Mouse (Mus musculus) stomach, embryonic 15.5 days (tissue): ENCODE measurements around the gene Rplp0. TPM values are rescaled to one million over a fixed set of nuclear protein-coding genes. Genes with fewer than 3 reads are reported as not detected.

Experiments
- ATAC-seq: fragments of 200-750 bp; cut with Nextera tagmentation; 2 replicates; pipeline ENCODE4 v1.8.0; 2017; ENCODE audit warnings: low read depth, moderate number of reproducible peaks, moderate TSS enrichment; ENCODE audit not compliant: insufficient read depth, low FRiP score
- H3K27ac ChIP-seq: fragments of 300-500 bp; sonication (generic); 2 replicates; pipeline ENCODE4 v1.5.1; 2015; ENCODE audit warnings: mild to moderate bottlenecking, inconsistent platforms
- H3K27me3 ChIP-seq: fragments of 300-500 bp; sonication (generic); replicated peaks from 2 replicates; pipeline ENCODE4 v1.6.1; 2015; ENCODE audit warnings: inconsistent platforms
- H3K36me3 ChIP-seq: fragments of 300-500 bp; sonication (generic); 2 replicates; pipeline ENCODE4 v1.6.1; 2015; ENCODE audit warnings: inconsistent platforms
- H3K4me1 ChIP-seq: fragments of 300-500 bp; sonication (generic); 2 replicates; pipeline ENCODE4 v1.6.1; 2015; ENCODE audit warnings: inconsistent platforms
- H3K4me2 ChIP-seq: fragments of 300-500 bp; sonication (generic); 2 replicates; pipeline ENCODE4 v1.6.1; 2015; ENCODE audit warnings: mild to moderate bottlenecking, inconsistent platforms
- H3K4me3 ChIP-seq: fragments of 300-500 bp; sonication (generic); replicated peaks from 2 replicates; pipeline ENCODE4 v1.5.1; 2015; ENCODE audit warnings: inconsistent platforms
- H3K9ac ChIP-seq: fragments of 300-500 bp; sonication (generic); 2 replicates; pipeline ENCODE4 v1.6.1; 2015; ENCODE audit warnings: inconsistent platforms
- H3K9me3 ChIP-seq: fragments of 300-500 bp; sonication (generic); 2 replicates; pipeline ENCODE4 v1.6.1; 2016; ENCODE audit warnings: inconsistent platforms
- WGBS: fragments of 180-500 bp; shearing (Covaris S2); methylation state at CpG from one replicate; pipeline ENCODE4 v1.1.7; 2015; 5-methylcytosine and 5-hydroxymethylcytosine counted together
- polyA plus RNA-seq: library from polyadenylated mRNA; unstranded; fragments of >200 nt; fragmentation: Nextera tagmentation; extraction: Ambion mirVana; gene quantifications from 2 replicates; pipeline ENCODE4 v1.2.1, GENCODE M21; 2015

Gene Rplp0
- polyA plus RNA-seq, 1 experiment from 2014 or later, result 1,425 TPM

DNA sequence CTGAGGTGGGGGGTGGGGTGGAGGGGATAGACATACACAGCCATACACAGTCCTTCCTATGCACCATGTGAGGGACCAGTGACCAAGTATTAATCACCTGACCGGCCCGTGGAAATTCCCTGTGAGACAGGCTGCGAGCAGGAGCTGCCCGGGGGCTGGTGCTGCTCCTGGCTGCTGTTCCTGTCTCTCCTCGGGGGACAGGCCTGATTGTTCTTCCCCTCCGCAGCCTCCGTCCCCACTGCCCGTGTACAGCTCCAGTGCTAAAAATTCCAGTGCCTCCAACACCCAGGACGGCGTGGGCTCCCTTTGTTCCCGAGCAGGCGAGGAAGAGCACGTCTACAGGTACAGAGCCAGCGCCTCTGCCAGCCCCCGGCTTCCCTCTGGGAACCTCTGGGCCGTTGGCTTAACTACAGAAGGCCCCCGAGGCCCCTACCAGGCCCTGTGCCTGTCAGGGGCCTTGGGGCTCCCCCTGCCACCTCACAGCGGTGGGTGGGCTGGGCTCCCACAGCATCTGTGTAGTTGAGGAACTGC is 14.5 kb upstream of the Rplp0 start:
- no peaks in the 10 kb centered on the region for H3K9me3 ChIP-seq
- H3K27me3 ChIP-seq, result no peaks in the 10 kb centered on the region
- H3K4me2 ChIP-seq, result no peak overlapping the region
- H3K27ac ChIP-seq, result no peak overlapping the region
- no peak overlapping the region for H3K9ac ChIP-seq
- 63% methylated on average over 18 of the region's 18 CpGs for WGBS
- H3K4me3 ChIP-seq, result no peak overlapping the region
- no peak for ATAC-seq
- H3K36me3 ChIP-seq, result peaks cover 27% of the 10 kb centered on the region
- H3K4me1 ChIP-seq, result peaks cover 41% of the 10 kb centered on the region

DNA sequence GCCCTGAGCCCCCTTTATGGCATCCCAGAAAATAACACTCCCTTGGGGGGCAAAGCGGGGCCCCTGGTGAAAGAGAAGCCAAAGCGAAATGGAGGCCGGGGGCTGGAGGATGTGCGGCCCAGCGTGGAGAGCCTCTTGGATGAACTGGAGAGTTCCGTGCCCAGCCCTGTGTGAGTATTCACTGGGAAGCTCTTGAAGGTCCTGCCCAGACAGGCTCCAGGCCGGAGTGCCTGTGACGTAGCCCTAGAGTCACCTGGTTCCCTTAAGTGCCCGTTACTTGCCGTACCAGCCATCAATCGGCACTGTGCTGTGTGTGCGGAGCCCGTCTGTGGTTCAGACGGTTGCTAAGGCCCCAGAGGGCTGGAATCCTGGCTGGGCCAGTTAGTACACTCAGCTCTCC is 13.6 kb upstream of the Rplp0 start:
- 86% methylated on average over 14 of the region's 14 CpGs for WGBS
- H3K27ac ChIP-seq, result no peak overlapping the region
- H3K4me2 ChIP-seq, result no peak overlapping the region
- H3K4me3 ChIP-seq, result no peak overlapping the region
- H3K9ac ChIP-seq, result no peak overlapping the region
- peaks cover 41% of the 10 kb centered on the region for H3K4me1 ChIP-seq
- no peaks in the 10 kb centered on the region for H3K9me3 ChIP-seq
- peaks cover 27% of the 10 kb centered on the region for H3K36me3 ChIP-seq
- no peaks in the 10 kb centered on the region for H3K27me3 ChIP-seq
- ATAC-seq, result no peak

DNA sequence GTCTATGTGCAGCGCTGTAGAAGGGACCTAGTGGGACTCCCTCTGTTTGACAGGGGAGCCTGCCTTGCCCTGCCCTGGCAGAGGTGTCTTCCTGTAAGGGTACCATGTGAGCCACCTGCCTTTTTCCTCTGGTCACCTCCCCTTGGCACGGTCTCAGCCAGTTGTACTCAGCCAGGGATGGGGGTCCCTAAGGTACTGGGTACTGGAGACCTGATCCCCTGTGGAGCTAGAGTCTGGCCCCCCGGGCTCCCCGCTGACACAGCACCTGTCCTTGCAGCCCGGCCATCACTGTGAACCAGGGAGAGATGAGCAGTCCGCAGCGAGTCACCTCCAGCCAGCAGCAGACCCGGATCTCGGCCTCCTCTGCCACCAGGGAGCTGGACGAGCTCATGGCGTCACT is 12.7 kb upstream of the Rplp0 start:
- Histone ChIP-seq H3K27ac (no peak overlapping the region), H3K4me2 (no peak overlapping the region), H3K4me3 (no peak overlapping the region), H3K36me3 (peaks cover 27% of the 10 kb centered on the region), H3K4me1 (peaks cover 41% of the 10 kb centered on the region), H3K9ac (no peak overlapping the region), H3K9me3 (no peaks in the 10 kb centered on the region), H3K27me3 (no peaks in the 10 kb centered on the region)
- ATAC-seq, result no peak
- 88% methylated on average over 11 of the region's 11 CpGs for WGBS

DNA sequence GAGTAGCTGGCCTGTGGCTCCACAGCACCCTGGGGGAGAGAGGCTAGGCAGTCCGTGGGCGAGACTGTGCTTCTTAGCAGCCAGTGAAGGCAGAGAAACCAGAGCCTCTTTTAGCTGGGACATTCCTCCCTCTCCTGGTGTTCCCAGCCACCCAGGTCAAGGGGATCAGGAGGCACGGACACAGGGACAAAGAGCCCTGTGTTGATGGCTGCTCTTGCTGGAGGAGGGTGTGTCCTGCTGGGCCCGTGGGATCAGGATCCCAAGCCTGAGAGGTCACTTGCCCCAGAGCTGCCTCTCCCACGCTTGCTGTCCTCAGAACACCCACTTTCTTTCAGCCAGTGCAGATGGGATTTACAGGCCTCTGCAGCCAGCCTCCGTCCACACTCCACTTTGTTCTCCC is 12.3 kb upstream of the Rplp0 start:
- no peak overlapping the region for H3K9ac ChIP-seq
- no peak overlapping the region for H3K4me3 ChIP-seq
- peaks cover 31% of the 10 kb centered on the region for H3K36me3 ChIP-seq
- H3K27ac ChIP-seq, result peak overlapping the region; percentile 26; the same call in 1 of the 2 replicates
- 62% methylated on average over 6 of the region's 6 CpGs for WGBS
- no peak overlapping the region for H3K4me2 ChIP-seq
- H3K4me1 ChIP-seq, result peaks cover 41% of the 10 kb centered on the region
- H3K9me3 ChIP-seq, result no peaks in the 10 kb centered on the region
- no peak for ATAC-seq
- no peaks in the 10 kb centered on the region for H3K27me3 ChIP-seq

DNA sequence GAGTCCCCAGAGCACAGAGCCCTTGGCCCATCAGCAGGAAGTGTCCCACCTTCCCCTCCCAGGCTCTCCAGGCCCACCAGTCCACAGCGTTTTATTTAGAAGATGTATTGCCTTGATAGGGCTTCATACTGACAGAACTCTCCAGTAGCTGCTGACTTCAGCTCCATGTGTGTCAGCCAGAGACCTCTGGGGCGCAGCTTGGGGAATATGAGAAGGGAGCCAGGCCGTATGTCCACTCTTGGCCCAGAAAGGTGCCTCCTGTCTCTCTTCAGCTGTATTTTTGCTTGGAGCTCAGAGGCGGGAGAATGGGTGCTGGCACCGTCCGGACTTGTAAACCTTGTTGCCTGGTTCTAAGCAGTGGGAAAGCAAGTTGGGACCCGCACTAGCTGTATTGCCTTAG is 11.8 kb upstream of the Rplp0 start:
- Histone ChIP-seq H3K4me1 (peaks cover 37% of the 10 kb centered on the region), H3K27ac (peak overlapping the region; percentile 26; the same call in 1 of the 2 replicates), H3K4me2 (no peak overlapping the region), H3K9me3 (no peaks in the 10 kb centered on the region), H3K9ac (0 out of 2 replicates have a peak overlapping the region, but pooled peaks have one; percentile 9), H3K27me3 (no peaks in the 10 kb centered on the region), H3K4me3 (no peak overlapping the region), H3K36me3 (peaks cover 34% of the 10 kb centered on the region)
- no peak for ATAC-seq
- WGBS, result 80% methylated on average over 7 of the region's 7 CpGs

DNA sequence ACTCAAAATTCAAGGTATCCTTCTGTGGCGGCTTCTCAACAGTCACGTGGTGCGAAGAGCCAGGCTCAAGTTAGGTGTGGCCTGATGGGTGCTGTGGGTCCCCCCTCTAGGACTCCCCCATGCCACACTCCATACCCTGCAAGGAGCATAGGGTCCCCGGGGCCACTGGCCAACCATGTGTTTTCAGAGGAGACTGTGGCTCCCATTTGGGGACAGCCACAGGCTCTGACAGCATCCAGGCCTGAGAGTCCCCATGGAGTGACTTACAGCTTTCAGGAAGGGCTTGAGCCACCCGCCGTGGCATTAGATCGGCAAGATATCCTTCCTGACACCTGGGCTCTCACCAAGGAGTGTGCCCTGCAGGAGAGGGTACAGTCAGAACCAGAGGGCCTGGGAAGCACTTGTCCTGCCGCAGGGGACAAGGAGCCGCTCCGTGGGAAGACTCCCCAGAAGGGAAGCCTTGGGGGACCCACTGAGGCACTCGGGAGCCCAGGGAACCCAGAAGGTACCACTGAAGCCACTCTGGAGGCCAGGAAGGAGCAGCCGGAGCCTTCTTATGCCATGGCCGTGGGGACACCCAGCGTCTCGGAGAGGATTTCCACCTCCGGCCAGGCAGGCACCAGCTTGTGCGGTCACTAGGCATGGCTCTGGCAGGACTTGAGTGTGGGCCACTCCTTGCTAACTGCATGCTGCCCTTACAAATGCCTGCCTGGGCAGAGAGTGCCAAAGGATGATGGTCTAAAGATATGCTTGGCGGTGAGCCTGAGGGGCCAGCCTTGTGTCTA is 10.6 kb upstream of the Rplp0 start:
- H3K4me2 ChIP-seq, result no peak overlapping the region
- no peak overlapping the region for H3K27ac ChIP-seq
- H3K4me3 ChIP-seq, result no peak overlapping the region
- H3K36me3 ChIP-seq, result peaks cover 47% of the 10 kb centered on the region
- 89% methylated on average over 18 of the region's 18 CpGs for WGBS
- ATAC-seq, result no peak
- no peak overlapping the region for H3K9ac ChIP-seq
- peaks cover 24% of the 10 kb centered on the region for H3K4me1 ChIP-seq
- H3K27me3 ChIP-seq, result no peaks in the 10 kb centered on the region
- no peaks in the 10 kb centered on the region for H3K9me3 ChIP-seq

DNA sequence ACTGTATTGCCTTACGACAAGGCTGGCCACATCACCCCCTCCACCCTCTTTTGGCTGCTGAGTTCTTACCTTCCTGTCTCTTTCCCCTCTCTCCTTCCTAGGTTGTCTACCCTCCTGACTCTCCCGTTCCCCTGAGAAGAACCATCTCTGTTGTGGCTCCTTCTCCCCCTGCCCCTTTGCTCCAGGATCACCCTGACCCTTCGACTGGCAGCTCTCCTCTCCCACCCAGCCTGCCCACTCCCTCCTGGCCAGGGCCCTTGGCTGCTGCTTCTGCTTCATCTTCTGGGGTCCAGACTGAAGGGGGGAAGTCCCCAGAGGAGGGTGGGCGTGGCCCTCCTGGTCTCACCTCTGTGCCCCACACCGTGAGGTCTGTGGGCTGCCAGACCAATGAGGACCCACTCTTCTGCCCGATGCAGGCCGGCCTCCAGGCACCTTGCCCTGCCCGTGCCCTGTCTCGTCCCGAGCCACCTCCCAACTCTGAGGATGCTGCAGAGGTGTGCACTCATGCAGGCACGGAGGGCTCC is 8.7 kb upstream of the Rplp0 start:
- H3K36me3 ChIP-seq, result peaks cover 48% of the 10 kb centered on the region
- no peak for ATAC-seq
- no peak overlapping the region for H3K4me2 ChIP-seq
- H3K27ac ChIP-seq, result no peak overlapping the region
- no peak overlapping the region for H3K9ac ChIP-seq
- WGBS, result 81% methylated on average over 11 of the region's 11 CpGs
- no peaks in the 10 kb centered on the region for H3K27me3 ChIP-seq
- H3K4me1 ChIP-seq, result 0 out of 2 replicates have a peak, but pooled peaks cover 12% of the 10 kb centered on the region
- H3K9me3 ChIP-seq, result no peaks in the 10 kb centered on the region
- no peak overlapping the region for H3K4me3 ChIP-seq

DNA sequence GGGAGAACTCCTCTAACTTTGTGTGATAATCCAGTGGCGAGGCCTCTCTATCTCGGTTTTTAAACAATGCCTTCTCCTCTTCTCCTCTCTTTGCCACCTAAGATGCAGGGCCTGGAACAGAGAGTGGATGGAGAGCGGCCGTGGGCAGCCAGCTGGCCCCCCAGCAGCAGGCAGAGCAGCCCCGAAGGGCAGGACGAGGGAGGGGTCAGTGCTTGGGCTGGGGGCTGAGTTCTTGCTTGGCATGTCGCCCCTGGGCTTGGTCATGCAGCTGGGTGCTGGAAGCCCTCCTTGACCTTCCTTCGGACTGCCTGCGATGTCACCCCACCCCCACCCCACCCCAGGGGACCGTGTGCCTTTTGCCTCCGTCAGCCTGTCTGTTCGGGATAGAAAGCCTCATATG is 7.9 kb upstream of the Rplp0 start:
- Histone ChIP-seq H3K9ac (no peak overlapping the region), H3K4me3 (no peak overlapping the region), H3K27ac (no peak overlapping the region), H3K9me3 (no peaks in the 10 kb centered on the region), H3K4me1 (0 out of 2 replicates have a peak, but pooled peaks cover 10% of the 10 kb centered on the region), H3K36me3 (peaks cover 43% of the 10 kb centered on the region), H3K4me2 (no peak overlapping the region), H3K27me3 (no peaks in the 10 kb centered on the region)
- no peak for ATAC-seq
- WGBS, result 80% methylated on average over 12 of the region's 12 CpGs

DNA sequence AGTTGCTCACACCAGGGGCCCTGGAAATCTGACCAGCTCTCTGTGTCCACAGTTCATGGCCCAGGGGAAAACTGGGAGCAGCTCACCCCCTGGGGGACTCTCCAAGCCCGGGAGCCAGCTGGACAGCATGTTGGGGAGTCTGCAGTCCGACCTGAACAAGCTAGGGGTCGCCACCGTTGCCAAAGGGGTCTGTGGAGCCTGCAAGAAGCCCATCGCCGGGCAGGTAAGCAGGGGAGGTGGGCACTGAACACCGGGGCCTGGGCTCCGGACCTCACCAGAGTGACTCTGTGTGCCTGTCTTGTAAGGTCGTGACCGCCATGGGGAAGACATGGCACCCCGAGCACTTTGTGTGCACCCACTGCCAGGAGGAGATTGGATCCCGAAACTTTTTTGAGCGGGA is 7.5 kb upstream of the Rplp0 start:
- Histone ChIP-seq H3K27me3 (no peaks in the 10 kb centered on the region), H3K4me3 (no peak overlapping the region), H3K4me1 (0 out of 2 replicates have a peak, but pooled peaks cover 9% of the 10 kb centered on the region), H3K27ac (no peak overlapping the region), H3K9ac (no peak overlapping the region), H3K36me3 (peaks cover 43% of the 10 kb centered on the region), H3K9me3 (no peaks in the 10 kb centered on the region), H3K4me2 (no peak overlapping the region)
- 82% methylated on average over 13 of the region's 13 CpGs for WGBS
- ATAC-seq, result no peak

DNA sequence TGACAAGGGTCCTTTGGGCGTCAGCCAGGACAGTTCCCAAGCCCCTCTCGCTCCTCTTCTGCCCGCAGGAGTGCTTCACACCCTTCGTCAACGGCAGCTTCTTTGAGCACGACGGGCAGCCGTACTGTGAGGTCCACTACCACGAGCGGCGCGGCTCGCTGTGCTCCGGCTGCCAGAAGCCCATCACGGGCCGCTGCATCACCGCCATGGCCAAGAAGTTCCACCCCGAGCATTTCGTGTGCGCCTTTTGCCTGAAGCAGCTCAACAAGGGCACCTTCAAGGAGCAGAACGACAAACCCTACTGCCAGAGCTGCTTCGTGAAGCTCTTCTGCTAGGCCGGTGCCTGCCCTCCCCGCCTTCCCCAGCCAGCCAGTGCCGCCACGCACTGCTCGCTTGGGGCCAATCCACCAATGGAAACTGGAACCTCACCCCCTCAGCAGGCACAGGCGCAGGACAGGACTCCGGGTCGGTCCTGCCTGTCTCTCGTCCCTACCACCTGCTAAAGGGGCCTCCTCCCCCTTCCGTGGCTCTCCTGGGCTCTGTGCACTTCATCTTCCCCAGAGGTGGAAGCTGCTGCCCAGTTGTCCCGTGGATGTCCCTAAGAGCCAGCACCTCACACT is 5.4 kb upstream of the Rplp0 start:
- Histone ChIP-seq H3K9me3 (no peaks in the 10 kb centered on the region), H3K27ac (no peak overlapping the region), H3K27me3 (no peaks in the 10 kb centered on the region), H3K36me3 (peaks cover 35% of the 10 kb centered on the region), H3K9ac (no peak overlapping the region), H3K4me1 (no peaks in the 10 kb centered on the region), H3K4me2 (no peak overlapping the region), H3K4me3 (no peak overlapping the region)
- no peak for ATAC-seq
- WGBS, result 87% methylated on average over 33 of the region's 33 CpGs

DNA sequence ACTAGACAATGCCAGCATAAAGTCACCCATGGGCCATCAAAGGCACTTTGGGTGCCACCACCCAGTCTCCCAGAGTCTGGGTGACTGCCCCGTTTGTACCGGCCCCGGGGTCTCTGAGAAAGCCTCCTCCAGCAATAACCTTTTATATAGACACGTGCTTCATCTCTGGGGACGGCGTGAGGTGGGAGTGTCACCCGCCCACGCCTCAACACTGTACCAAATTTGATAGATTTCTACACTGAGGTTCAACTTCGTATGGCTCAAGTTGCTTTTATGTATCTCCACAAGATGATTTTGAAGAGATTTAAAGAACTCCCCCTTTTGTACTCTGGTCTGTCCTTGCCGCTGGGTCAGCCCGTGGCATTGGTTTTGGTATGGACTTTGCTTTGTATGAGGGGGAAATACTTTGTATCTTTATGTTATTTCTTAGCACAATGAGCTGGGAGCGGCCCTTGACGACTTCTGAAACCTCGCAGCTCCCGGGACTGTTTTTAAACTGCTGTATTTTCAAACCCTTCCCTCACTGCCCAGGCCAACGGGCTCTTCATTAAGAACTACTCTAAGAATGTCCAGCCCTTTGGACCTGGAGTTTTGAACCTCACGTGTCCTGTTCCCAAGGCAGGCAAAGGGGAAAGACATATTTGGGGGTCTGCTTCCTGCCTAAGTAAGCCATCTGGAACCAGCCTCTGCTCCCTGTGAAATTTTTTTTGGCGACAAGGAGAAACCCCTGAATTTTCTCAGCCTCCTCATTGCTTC is 4.6 kb upstream of the Rplp0 start:
- Histone ChIP-seq H3K4me3 (no peak overlapping the region), H3K4me2 (no peak overlapping the region), H3K36me3 (peaks cover 28% of the 10 kb centered on the region), H3K27ac (no peak overlapping the region), H3K27me3 (no peaks in the 10 kb centered on the region), H3K9me3 (no peaks in the 10 kb centered on the region), H3K9ac (no peak overlapping the region), H3K4me1 (no peaks in the 10 kb centered on the region)
- 87% methylated on average over 18 of the region's 18 CpGs for WGBS
- ATAC-seq, result no peak
